Mouse (Mus musculus): ENCODE measurements around the gene Fastk. TPM values are rescaled to one million over a fixed set of nuclear protein-coding genes. Genes with fewer than 3 reads are reported as not detected.

Gene Fastk
- polyA plus RNA-seq, 1 experiment from 2014 or later, result 107 TPM

- H3K36me3 ChIP-seq (ENCODE audit: control insufficient read depth, insufficient read depth, low read length), result peaks cover 68% of the 10 kb centered on the region
- peaks cover 7% of the 10 kb centered on the region; the same call in 1 of the 2 replicates for H3K4me1 ChIP-seq (replicated peaks; ENCODE audit: control insufficient read depth, insufficient read depth, low read length)
- H3K4me3 ChIP-seq (ENCODE audit: low read depth, low read length), result no peak overlapping the region
- no peaks in the 10 kb centered on the region for H3K9me3 ChIP-seq (ENCODE audit: control insufficient read depth, low read length)
- ATAC-seq (replicated peaks; ENCODE audit: low FRiP score, low TSS enrichment, low read depth), result peak; percentile 52
- H3K9ac ChIP-seq (ENCODE audit: low read length), result no peak overlapping the region
- WGBS, result 9% methylated on average over 4 of the region's 4 CpGs
- no peak overlapping the region for H3K4me2 ChIP-seq (ENCODE audit: low read length)
- DNase-seq (ENCODE audit: low spot score), result peak; percentile 88
- H3K27me3 ChIP-seq (replicated peaks; ENCODE audit: control insufficient read depth, insufficient read depth, low read length), result no peaks in the 10 kb centered on the region
- no peak overlapping the region for H3K27ac ChIP-seq (ENCODE audit: low read depth)
Observed at GRCm38 (mm10) chr5:24481647-24482046, 36.6 kb upstream of the Fastk start.

GRCm38 (mm10) chr5:24477909-24478308 lies 32.8 kb upstream of the Fastk start:
- WGBS, result 90% methylated on average over 9 of the region's 9 CpGs
- DNase-seq (ENCODE audit: low spot score), result no peak
- Histone ChIP-seq H3K4me3 (ENCODE audit: low read depth, low read length) (no peak overlapping the region), H3K27me3 (replicated peaks; ENCODE audit: control insufficient read depth, insufficient read depth, low read length) (peaks cover 6% of the 10 kb centered on the region; the same call in 1 of the 2 replicates), H3K36me3 (ENCODE audit: control insufficient read depth, insufficient read depth, low read length) (peaks cover 67% of the 10 kb centered on the region), H3K27ac (ENCODE audit: low read depth) (no peak overlapping the region), H3K4me2 (ENCODE audit: low read length) (no peak overlapping the region), H3K9ac (ENCODE audit: low read length) (no peak overlapping the region), H3K4me1 (replicated peaks; ENCODE audit: control insufficient read depth, insufficient read depth, low read length) (peaks cover 33% of the 10 kb centered on the region), H3K9me3 (ENCODE audit: control insufficient read depth, low read length) (no peaks in the 10 kb centered on the region)
- no peak for ATAC-seq (replicated peaks; ENCODE audit: low FRiP score, low TSS enrichment, low read depth)

GRCm38 (mm10) chr5:24475476-24476241 lies 30.6 kb upstream of the Fastk start:
- Histone ChIP-seq H3K9me3 (ENCODE audit: control insufficient read depth, low read length) (no peaks in the 10 kb centered on the region), H3K4me1 (replicated peaks; ENCODE audit: control insufficient read depth, insufficient read depth, low read length) (peaks cover 38% of the 10 kb centered on the region), H3K4me2 (ENCODE audit: low read length) (peak overlapping the region; percentile 65), H3K36me3 (ENCODE audit: control insufficient read depth, insufficient read depth, low read length) (peaks cover 49% of the 10 kb centered on the region), H3K9ac (ENCODE audit: low read length) (no peak overlapping the region), H3K27me3 (replicated peaks; ENCODE audit: control insufficient read depth, insufficient read depth, low read length) (peaks cover 6% of the 10 kb centered on the region; the same call in 1 of the 2 replicates), H3K4me3 (ENCODE audit: low read depth, low read length) (peak overlapping the region; percentile 33; the same call in 1 of the 2 replicates), H3K27ac (ENCODE audit: low read depth) (no peak overlapping the region)
- 67% methylated on average over 6 of the region's 6 CpGs for WGBS
- no peak for DNase-seq (ENCODE audit: low spot score)
- ATAC-seq (replicated peaks; ENCODE audit: low FRiP score, low TSS enrichment, low read depth), result no peak

- peak overlapping the region; percentile 65 for H3K4me2 ChIP-seq (ENCODE audit: low read length)
- H3K9me3 ChIP-seq (ENCODE audit: control insufficient read depth, low read length), result no peaks in the 10 kb centered on the region
- H3K36me3 ChIP-seq (ENCODE audit: control insufficient read depth, insufficient read depth, low read length), result peaks cover 41% of the 10 kb centered on the region
- H3K4me3 ChIP-seq (ENCODE audit: low read depth, low read length), result peak overlapping the region; percentile 33
- H3K9ac ChIP-seq (ENCODE audit: low read length), result peak overlapping the region; percentile 31; the same call in 1 of the 2 replicates
- H3K27ac ChIP-seq (ENCODE audit: low read depth), result no peak overlapping the region; the same call in 1 of the 2 replicates
- peaks cover 6% of the 10 kb centered on the region; the same call in 1 of the 2 replicates for H3K27me3 ChIP-seq (replicated peaks; ENCODE audit: control insufficient read depth, insufficient read depth, low read length)
- H3K4me1 ChIP-seq (replicated peaks; ENCODE audit: control insufficient read depth, insufficient read depth, low read length), result peaks cover 38% of the 10 kb centered on the region
- peak; percentile 22 for ATAC-seq (replicated peaks; ENCODE audit: low FRiP score, low TSS enrichment, low read depth)
- 2% methylated on average over 66 of the region's 67 CpGs for WGBS
- DNase-seq (ENCODE audit: low spot score), result peak; percentile 80
Observed at GRCm38 (mm10) chr5:24474723-24475261, 29.7 kb upstream of the Fastk start.

GRCm38 (mm10) chr5:24474025-24474722 lies 29.1 kb upstream of the Fastk start:
- peaks cover 6% of the 10 kb centered on the region; the same call in 1 of the 2 replicates for H3K27me3 ChIP-seq (replicated peaks; ENCODE audit: control insufficient read depth, insufficient read depth, low read length)
- no peak for DNase-seq (ENCODE audit: low spot score)

GRCm38 (mm10) chr5:24472884-24473619 lies 28.0 kb upstream of the Fastk start:
- Histone ChIP-seq H3K4me1 (replicated peaks; ENCODE audit: control insufficient read depth, insufficient read depth, low read length) (peaks cover 40% of the 10 kb centered on the region), H3K4me2 (ENCODE audit: low read length) (0 out of 2 replicates have a peak overlapping the region, but pooled peaks have one; percentile 9), H3K9me3 (ENCODE audit: control insufficient read depth, low read length) (no peaks in the 10 kb centered on the region), H3K27me3 (replicated peaks; ENCODE audit: control insufficient read depth, insufficient read depth, low read length) (peaks cover 6% of the 10 kb centered on the region; the same call in 1 of the 2 replicates), H3K36me3 (ENCODE audit: control insufficient read depth, insufficient read depth, low read length) (peaks cover 24% of the 10 kb centered on the region), H3K4me3 (ENCODE audit: low read depth, low read length) (no peak overlapping the region), H3K27ac (ENCODE audit: low read depth) (no peak overlapping the region), H3K9ac (ENCODE audit: low read length) (no peak overlapping the region)
- 33% methylated on average over 7 of the region's 7 CpGs for WGBS
- DNase-seq (ENCODE audit: low spot score), result no peak
- 0 out of 2 replicates have a peak, but pooled peaks have one; percentile 11 for ATAC-seq (replicated peaks; ENCODE audit: low FRiP score, low TSS enrichment, low read depth)

More at GRCm38 (mm10) chr5:24474025-24474722, 29.1 kb upstream of the Fastk start:
- H3K9ac ChIP-seq (ENCODE audit: low read length), result peak overlapping the region; percentile 31; the same call in 1 of the 2 replicates
- ATAC-seq (replicated peaks; ENCODE audit: low FRiP score, low TSS enrichment, low read depth), result peak; percentile 33; the same call in 1 of the 2 replicates
- H3K4me3 ChIP-seq (ENCODE audit: low read depth, low read length), result peak overlapping the region; percentile 33
- H3K4me1 ChIP-seq (replicated peaks; ENCODE audit: control insufficient read depth, insufficient read depth, low read length), result peaks cover 40% of the 10 kb centered on the region
- H3K4me2 ChIP-seq (ENCODE audit: low read length), result peak overlapping the region; percentile 65
- H3K36me3 ChIP-seq (ENCODE audit: control insufficient read depth, insufficient read depth, low read length), result peaks cover 35% of the 10 kb centered on the region
- H3K27ac ChIP-seq (ENCODE audit: low read depth), result no peak overlapping the region; the same call in 1 of the 2 replicates
- WGBS, result 3% methylated on average over 77 of the region's 77 CpGs
- H3K9me3 ChIP-seq (ENCODE audit: control insufficient read depth, low read length), result no peaks in the 10 kb centered on the region

GRCm38 (mm10) chr5:24470600-24470999 lies 25.5 kb upstream of the Fastk start:
- Histone ChIP-seq H3K36me3 (ENCODE audit: control insufficient read depth, insufficient read depth, low read length) (no peaks in the 10 kb centered on the region), H3K9me3 (ENCODE audit: control insufficient read depth, low read length) (no peaks in the 10 kb centered on the region), H3K4me3 (ENCODE audit: low read depth, low read length) (no peak overlapping the region), H3K27ac (ENCODE audit: low read depth) (no peak overlapping the region), H3K4me1 (replicated peaks; ENCODE audit: control insufficient read depth, insufficient read depth, low read length) (peaks cover 35% of the 10 kb centered on the region), H3K9ac (ENCODE audit: low read length) (no peak overlapping the region), H3K4me2 (ENCODE audit: low read length) (no peak overlapping the region), H3K27me3 (replicated peaks; ENCODE audit: control insufficient read depth, insufficient read depth, low read length) (peaks cover 6% of the 10 kb centered on the region; the same call in 1 of the 2 replicates)
- DNase-seq (ENCODE audit: low spot score), result peak; percentile 89
- peak; percentile 30; the same call in 1 of the 2 replicates for ATAC-seq (replicated peaks; ENCODE audit: low FRiP score, low TSS enrichment, low read depth)
- WGBS, result 12% methylated on average over 5 of the region's 5 CpGs

GRCm38 (mm10) chr5:24466762-24467161 lies 21.7 kb upstream of the Fastk start:
- Histone ChIP-seq H3K4me1 (replicated peaks; ENCODE audit: control insufficient read depth, insufficient read depth, low read length) (0 out of 2 replicates have a peak, but pooled peaks cover 6% of the 10 kb centered on the region), H3K36me3 (ENCODE audit: control insufficient read depth, insufficient read depth, low read length) (peaks cover under 1% of the 10 kb centered on the region; the same call in 1 of the 2 replicates), H3K9me3 (ENCODE audit: control insufficient read depth, low read length) (no peaks in the 10 kb centered on the region), H3K27ac (ENCODE audit: low read depth) (no peak overlapping the region), H3K27me3 (replicated peaks; ENCODE audit: control insufficient read depth, insufficient read depth, low read length) (no peaks in the 10 kb centered on the region), H3K9ac (ENCODE audit: low read length) (no peak overlapping the region), H3K4me3 (ENCODE audit: low read depth, low read length) (no peak overlapping the region), H3K4me2 (ENCODE audit: low read length) (no peak overlapping the region)
- WGBS, result 67% methylated on average over 12 of the region's 12 CpGs
- ATAC-seq (replicated peaks; ENCODE audit: low FRiP score, low TSS enrichment, low read depth) (no peak), DNase-seq (ENCODE audit: low spot score) (no peak)
